Mouse (Mus musculus) stomach, postnatal 0 days (tissue): ENCODE data around the gene Kctd6.

Source experiments
- CTCF ChIP-seq: IDR thresholded peaks from 2 replicates; pipeline ENCODE4 v1.5.1; 2016; ENCODE audit warnings: antibody characterized with exemption, low read depth, mild to moderate bottlenecking, moderate library complexity
- EP300 ChIP-seq: optimal IDR thresholded peaks from 2 replicates; pipeline ENCODE3; 2016; ENCODE audit warnings: antibody characterized with exemption

GRCm38 (mm10) chr14:8256881-8257280 lies 42.9 kb downstream of the Kctd6 start:
- no peak for TF ChIP-seq EP300
- TF ChIP-seq CTCF: no peak
